Mouse (Mus musculus) layer of hippocampus, adult 6 months (tissue): Measurements from ENCODE around the gene Cpne2. TPM values are rescaled to one million over a fixed set of nuclear protein-coding genes. Genes with fewer than 3 reads are reported as not detected.

ENCODE experiments used
- long read RNA-seq, 2 experiments: library from polyadenylated mRNA; unstranded; transcript quantifications; one replicate each; pipeline ENCODE4 v2.0.0; 2019 to 2020
- microRNA-seq: library from miRNA; unstranded; fragments of <30 nt; microRNA quantifications from one replicate; pipeline ENCODE4 v1.2.0, GENCODE M21; 2020
- polyA plus RNA-seq: library from polyadenylated mRNA; unstranded; fragments of <200 nt; fragmentation: Nextera tagmentation; gene quantifications from 2 replicates; pipeline ENCODE4 v1.2.3, GENCODE M21; 2021

Gene Cpne2
- 33.3 and 40.4 TPM in 2 replicates for polyA plus RNA-seq
- long read RNA-seq, experiment 1, transcript Cpne2-201 (16 exons, 2,342 nt), result major isoform, 36 of 59 reads
- long read RNA-seq, experiment 1, partial matches to known transcripts, result 4 of 59 reads
- long read RNA-seq, experiment 1, other reads (novel, unspliced or antisense), result 16 of 59 reads
- long read RNA-seq, experiment 2, transcript Cpne2-201 (16 exons, 2,342 nt), result major isoform, 77 of 87 reads
- long read RNA-seq, experiment 2, partial matches to known transcripts, result 4 of 87 reads
- long read RNA-seq, experiment 2, other reads (novel, unspliced or antisense), result 3 of 87 reads

DNA sequence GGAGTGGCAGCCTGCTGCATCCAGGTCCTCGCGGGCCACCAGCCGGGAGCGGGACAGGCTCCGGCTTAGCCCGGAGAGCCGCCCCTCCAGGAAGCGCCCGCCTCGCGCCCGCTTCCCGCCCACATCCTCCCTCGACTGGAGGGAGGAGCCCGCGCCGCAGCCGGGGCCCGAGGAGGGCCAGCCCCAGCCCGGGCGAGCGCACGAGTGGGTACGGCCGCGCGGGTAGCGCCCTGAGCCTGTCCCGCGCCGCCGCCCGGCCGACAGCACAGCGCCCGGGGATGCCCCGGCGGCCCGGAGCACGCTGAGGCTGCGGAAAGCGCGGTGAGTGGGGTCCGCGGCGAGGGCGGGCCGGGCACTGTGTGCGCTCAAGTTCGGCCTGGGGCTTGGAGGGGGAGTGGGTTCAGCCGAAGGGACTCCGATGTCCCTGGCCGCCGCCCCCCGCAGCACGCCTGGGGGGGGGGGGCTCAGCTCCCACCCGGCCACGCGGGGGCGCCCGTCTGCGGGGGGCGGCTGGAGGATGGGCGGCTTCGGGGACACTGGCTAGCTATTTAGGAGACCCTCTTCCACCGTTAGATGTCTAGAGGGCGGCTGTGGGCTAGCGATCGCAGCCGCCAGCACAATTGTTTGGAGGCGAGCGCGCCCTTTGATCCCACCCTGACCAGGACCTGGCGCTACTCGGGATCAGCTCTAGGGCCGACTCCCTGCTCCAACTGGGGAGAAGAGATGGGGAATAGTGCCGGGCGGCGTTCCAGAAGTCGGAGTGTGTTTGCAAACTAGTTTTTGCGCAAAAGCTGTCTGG is at the start of gene Cpne2:
Cpne2 (plus strand) TSS at position 118 of the 799 bp plus-strand sequence.

DNA sequence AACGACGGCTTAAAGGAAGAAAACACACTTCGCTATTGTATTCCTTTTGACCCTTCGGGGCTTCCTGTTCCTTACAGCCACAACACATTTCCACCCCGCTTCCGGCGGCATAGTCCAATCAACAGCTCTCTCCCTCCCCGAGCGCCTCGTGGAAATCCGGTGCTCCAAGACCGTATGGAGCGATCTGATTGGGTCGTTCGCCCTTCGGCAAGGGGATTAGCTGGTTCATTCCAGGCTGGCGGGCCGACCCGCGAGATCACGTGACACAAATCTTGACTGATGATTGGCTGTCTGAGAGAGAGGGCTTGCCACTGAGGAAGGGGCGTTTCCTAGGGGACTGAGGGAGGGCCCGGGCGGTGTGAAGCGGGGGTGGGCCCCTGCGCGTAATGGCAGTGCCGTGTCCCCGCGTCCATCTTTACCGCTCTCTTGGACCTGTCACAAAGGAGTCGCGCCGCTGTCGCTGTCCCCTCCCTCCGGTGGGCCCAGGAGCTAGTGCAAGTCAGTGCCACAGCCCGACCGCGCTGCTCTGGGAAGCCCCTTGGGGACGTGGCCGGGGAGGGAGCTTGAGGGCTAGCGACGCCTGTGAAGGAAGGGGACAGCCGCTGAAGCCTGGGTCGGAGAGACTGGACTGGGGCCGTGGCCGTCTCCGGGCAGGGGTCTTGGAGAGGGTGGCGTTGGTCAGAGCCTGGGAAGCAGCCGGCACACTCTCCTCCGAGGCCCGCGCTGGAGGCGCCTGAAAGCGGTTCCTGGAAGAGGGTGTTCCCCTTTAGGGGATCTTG is 69.0 kb downstream of the Cpne2 start, which contains the start of the genes Rspry1 and Fam192a:
Rspry1 (plus strand) TSS at position 331 of the 779 bp plus-strand sequence.
Fam192a (minus strand) TSS at position 391 of the 779 bp plus-strand sequence.

Small RNA genes within 50 kb of the gene (microRNA-seq; reads per million reads assigned to microRNA genes)
- not detected for gene Mir7072

Other genes with a start within 250 kb of the Cpne2 start
- gene Slc12a3, start 203.8 kb upstream of the Cpne2 start, polyA plus RNA-seq, result not detected in 2 replicates
- gene Herpud1, start 146.6 kb upstream of the Cpne2 start, polyA plus RNA-seq, result 72.5 and 78.7 TPM in 2 replicates
- 0.24 and 0.39 TPM in 2 replicates for gene Nlrc5, start 98.6 kb upstream of the Cpne2 start, polyA plus RNA-seq
- gene Rspry1, start 68.9 kb downstream of the Cpne2 start, polyA plus RNA-seq, result 15.5 and 16.0 TPM in 2 replicates
- 25.2 and 27.1 TPM in 2 replicates for gene Fam192a, start 69.0 kb downstream of the Cpne2 start, polyA plus RNA-seq
- gene Arl2bp, start 133.6 kb downstream of the Cpne2 start, polyA plus RNA-seq, result 23.3 and 35.6 TPM in 2 replicates
- 50.3 and 57.9 TPM in 2 replicates for gene Pllp, start 163.3 kb downstream of the Cpne2 start, polyA plus RNA-seq
- 0.06 and 0.14 TPM in 2 replicates for gene Ccl22, start 212.6 kb downstream of the Cpne2 start, polyA plus RNA-seq
- gene Cx3cl1, start 239.0 kb downstream of the Cpne2 start, polyA plus RNA-seq, result 391 and 504 TPM in 2 replicates